Mouse (Mus musculus): ENCODE measurements at regions not wholly inside any gene's neighbourhood (a gene's known extent, or its start where the extent isn't known, plus 50 kb on each side); places are given as distances from the start of the nearest gene placed in this dataset.

DNA sequence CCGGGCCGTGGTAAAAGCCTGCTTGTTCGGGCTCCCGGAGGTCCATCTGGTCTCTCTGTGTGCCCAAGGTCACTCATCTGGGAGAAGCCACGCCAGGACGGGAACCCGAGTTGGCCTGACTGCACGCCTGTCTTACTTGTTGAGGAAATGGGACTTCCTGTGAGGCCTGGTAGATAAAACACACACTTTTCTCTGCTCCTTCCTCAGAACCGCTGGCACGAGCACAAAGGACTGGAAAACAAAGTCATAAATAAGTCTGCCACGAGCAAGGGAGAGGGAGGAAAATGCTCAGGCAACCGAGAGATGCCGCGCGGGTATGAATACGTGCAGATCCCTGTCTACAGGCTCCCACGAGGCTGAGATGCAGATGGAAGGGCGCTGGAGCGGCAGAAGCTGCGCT, 131.6 kb downstream of the Rybp start:
- TF ChIP-seq MYOD1 (IDR thresholded peaks at IDR 0.05; ENCODE audit: control insufficient read depth in 1 of 3, insufficient read length in 2 of 3, low read depth in 2 of 3), result no peak
- no peak for TF ChIP-seq POLR2A (IDR thresholded peaks at IDR 0.05; ENCODE audit: insufficient read length, low read depth)
